Mouse (Mus musculus) embryonic facial prominence, embryonic 10.5 days (tissue): ENCODE data around the gene Nectin2. TPM values are rescaled to one million over a fixed set of nuclear protein-coding genes. Genes with fewer than 3 reads are reported as not detected.
"Not testable (repeated sequence)": the region's sequence is repeated elsewhere in the genome, so short reads cannot be mapped to it uniquely, and the experiment has no call there.

Experiments used
- DNase-seq: peaks from one replicate; pipeline ENCODE4 v3.0.0-alpha.2; 2017; ENCODE audit warnings: low spot score
- H3K27ac ChIP-seq: fragments of 300-500 bp; sonication (generic); replicated peaks from 2 replicates; pipeline ENCODE4 v1.5.1; 2016; ENCODE audit warnings: mild to moderate bottlenecking
- H3K27me3 ChIP-seq: fragments of 300-500 bp; sonication (generic); replicated peaks from 2 replicates; pipeline ENCODE4 v1.6.1; 2016; ENCODE audit warnings: low read depth, mild to moderate bottlenecking; ENCODE audit not compliant: poor library complexity, severe bottlenecking
- H3K36me3 ChIP-seq: fragments of 300-500 bp; sonication (generic); replicated peaks from 2 replicates; pipeline ENCODE4 v1.6.1; 2016; ENCODE audit warnings: mild to moderate bottlenecking, moderate library complexity
- H3K4me1 ChIP-seq: fragments of 300-500 bp; sonication (generic); 2 replicates; pipeline ENCODE4 v1.6.1; 2016
- H3K4me3 ChIP-seq: fragments of 300-500 bp; sonication (generic); 2 replicates; pipeline ENCODE4 v1.5.1; 2016; ENCODE audit warnings: mild to moderate bottlenecking, moderate library complexity
- H3K9me3 ChIP-seq: fragments of 300-500 bp; sonication (generic); 2 replicates; pipeline ENCODE4 v1.6.1; 2016; ENCODE audit warnings: mild to moderate bottlenecking
- WGBS: fragments of 180-500 bp; shearing (Covaris S2); methylation state at CpG from one replicate; pipeline ENCODE4 v1.1.7; 2016; 5-methylcytosine and 5-hydroxymethylcytosine counted together
- polyA plus RNA-seq: library from polyadenylated mRNA; unstranded; fragments of >200 nt; fragmentation: Nextera tagmentation; extraction: Ambion mirVana; gene quantifications from 2 replicates; pipeline ENCODE4 v1.2.1, GENCODE M21; 2016

The Nectin2 gene
- polyA plus RNA-seq, 1 experiment from 2014 or later, result 110 TPM

DNA sequence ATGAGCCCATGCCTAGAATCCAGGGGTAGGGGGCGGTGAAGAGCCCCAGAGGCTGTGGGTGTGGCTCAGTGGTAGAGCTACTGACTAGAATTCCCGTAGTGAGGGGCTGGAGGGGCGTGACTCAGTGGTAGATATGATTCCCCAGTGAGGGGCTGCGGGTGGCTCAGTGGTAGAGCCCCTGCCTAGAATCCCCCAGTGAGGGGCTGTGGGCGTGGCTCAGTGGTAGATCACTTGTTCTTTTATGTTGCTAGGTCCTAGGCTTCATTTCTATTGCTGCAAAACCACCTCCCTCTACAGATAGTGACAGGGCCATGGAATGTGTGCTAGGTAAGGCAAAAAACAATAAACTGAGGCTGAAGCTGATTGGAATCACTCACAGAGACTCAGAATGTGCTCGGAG lies 54.4 kb downstream of the Nectin2 start:
- H3K4me1 ChIP-seq, result peaks cover 54% of the 10 kb centered on the region
- 82% methylated on average over 6 of the region's 6 CpGs for WGBS
- H3K4me3 ChIP-seq, result no peak overlapping the region
- DNase-seq, result no peak
- peaks cover 21% of the 10 kb centered on the region for H3K36me3 ChIP-seq
- H3K9me3 ChIP-seq, result peaks cover 14% of the 10 kb centered on the region
- no peak overlapping the region for H3K27ac ChIP-seq
- H3K27me3 ChIP-seq, result no peaks in the 10 kb centered on the region

DNA sequence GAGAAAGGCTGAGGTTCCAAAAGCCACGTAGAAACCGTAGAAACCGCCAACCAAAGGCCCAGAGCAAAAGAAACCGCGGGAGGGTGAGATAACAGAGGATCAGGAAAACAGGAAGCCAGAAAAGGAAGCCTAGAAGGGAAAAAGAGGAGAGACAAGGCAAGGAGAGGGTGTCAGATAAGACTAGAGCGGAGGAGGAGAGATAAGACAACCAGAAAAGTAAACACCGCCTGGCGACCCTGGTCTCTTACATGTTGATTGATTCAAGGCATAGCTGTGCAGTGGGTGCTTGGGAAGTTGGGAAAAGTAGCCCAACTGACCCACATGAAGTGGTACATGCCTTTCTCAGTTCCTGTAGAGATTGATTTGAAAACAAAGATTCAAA lies 55.1 kb downstream of the Nectin2 start:
- no peak for DNase-seq
- H3K9me3 ChIP-seq, result peaks cover 14% of the 10 kb centered on the region
- 60% methylated on average over 8 of the region's 8 CpGs for WGBS
- H3K4me1 ChIP-seq, result peaks cover 48% of the 10 kb centered on the region
- H3K36me3 ChIP-seq, result peaks cover 21% of the 10 kb centered on the region
- no peaks in the 10 kb centered on the region for H3K27me3 ChIP-seq
- H3K27ac ChIP-seq, result no peak overlapping the region
- no peak overlapping the region for H3K4me3 ChIP-seq

DNA sequence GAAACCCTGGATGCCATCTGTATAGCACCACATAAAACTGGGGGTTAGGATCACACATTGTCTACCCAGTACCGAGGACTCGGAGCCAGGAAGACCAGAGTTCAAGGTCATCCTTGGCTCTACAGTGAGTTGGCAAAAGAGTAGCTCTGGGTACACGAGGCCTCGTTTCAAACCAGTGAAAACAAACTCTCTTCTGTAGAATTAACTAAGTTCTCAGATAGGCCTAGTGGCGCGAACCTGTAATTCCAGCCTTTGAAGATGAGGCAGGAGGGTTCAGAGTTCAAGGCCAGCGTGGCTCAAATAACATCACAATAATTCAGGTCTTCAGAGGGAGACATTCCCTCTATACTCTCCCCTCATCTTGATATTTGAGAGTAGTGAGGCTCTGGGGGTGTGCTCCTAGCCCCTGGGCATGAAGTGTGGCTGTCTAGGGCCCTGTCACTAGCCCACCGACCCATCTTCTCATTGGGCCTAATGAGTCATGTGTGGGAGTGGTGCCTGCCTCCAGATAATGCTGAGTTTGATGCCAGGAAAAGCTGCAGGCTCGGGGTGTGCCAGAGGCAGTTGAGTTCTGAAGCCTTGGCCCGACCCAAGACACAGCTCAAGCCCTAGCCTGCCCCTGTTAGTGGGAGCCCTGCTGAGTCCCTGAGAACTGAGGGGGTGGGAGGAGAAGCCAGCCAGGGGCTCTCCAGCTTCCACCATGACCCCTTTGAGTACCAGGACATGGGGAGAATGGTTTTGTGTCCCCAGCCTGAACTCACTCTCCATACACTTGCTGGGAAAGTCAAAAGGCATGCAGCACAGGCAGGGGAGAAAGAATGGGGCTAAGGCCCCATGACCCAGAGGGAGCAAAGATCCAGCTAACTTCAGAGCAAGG lies 55.7 kb downstream of the Nectin2 start:
- no peaks in the 10 kb centered on the region for H3K27me3 ChIP-seq
- peaks cover 21% of the 10 kb centered on the region for H3K36me3 ChIP-seq
- H3K4me3 ChIP-seq, result no peak overlapping the region
- H3K9me3 ChIP-seq, result peaks cover 14% of the 10 kb centered on the region
- H3K27ac ChIP-seq, result no peak overlapping the region
- peaks cover 45% of the 10 kb centered on the region for H3K4me1 ChIP-seq
- DNase-seq, result no peak
- WGBS, result 84% methylated on average over 10 of the region's 10 CpGs

DNA sequence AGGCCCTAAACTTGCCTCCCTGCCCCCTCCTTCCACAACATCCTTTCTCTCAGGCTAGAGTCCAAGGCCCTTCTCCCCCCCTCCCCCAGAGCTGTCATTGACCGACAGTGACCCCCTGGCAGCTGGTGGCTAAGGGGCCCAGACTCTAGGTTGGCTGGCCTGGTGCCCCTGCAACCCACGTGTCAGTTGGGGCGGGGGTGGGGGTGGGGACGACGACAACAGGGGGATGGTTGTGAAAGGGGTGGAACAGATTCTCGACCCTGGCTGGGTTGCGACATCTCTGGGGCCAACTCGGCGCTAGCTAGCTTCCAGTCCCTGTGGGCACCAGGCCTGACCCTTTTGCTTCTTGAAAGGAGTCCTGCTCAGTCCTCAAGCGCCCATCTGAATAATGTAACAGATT lies 56.9 kb downstream of the Nectin2 start:
- DNase-seq, result peak; percentile 52
- Histone ChIP-seq H3K27ac (peak overlapping the region; percentile 71), H3K9me3 (peaks cover 14% of the 10 kb centered on the region), H3K4me1 (peaks cover 34% of the 10 kb centered on the region), H3K36me3 (peaks cover 21% of the 10 kb centered on the region), H3K4me3 (no peak overlapping the region), H3K27me3 (no peaks in the 10 kb centered on the region)
- WGBS, result 32% methylated on average over 10 of the region's 10 CpGs

DNA sequence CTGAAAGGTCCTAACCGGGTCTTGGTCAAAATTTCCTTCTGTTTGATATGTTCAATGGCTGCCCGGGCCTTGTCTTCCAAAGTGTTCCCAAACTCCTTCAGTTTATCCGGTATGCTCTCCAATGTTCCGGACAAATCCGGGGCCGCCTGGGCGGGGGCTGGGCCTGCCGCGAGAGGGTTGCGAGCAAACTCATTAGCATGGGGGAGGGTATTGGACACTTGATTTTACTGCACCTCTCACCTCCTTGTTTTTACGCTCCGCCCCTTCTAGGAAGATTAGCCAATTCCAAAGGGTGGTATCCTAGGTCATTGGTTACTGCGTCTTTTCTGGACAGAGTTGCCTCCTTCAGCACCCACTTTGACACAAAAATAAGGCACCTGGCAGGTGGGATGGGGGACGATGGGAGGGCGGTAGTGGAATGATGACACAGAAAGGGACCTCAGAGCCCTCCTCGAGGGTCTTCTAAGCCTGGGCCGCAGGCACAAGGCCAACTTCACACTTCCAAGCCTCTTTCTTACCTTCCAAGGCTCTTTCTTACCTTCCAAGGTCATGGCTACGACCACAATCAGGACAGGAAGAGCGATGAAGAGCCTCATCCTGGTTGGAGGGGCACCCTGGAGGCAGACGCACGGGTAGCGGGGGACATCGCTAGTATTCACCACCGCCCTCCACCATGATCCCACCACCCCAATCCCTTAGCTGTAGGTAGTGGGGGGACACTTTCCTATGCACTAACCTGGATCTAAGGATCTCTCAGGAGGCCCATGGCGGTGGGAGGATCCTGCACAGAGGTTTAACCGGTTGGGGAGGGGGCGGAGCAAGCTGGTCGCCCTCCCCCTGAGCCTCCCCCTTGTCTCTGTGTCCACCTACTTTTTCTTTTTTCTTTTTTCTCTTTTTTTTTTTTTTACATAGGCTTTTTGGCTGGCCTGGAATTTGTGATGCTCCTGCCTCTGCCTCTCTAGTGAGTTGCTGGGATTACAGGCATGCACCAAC lies 58.1 kb downstream of the Nectin2 start, which contains the start of gene Apoc1:
Gene Apoc1, minus strand, starts transcription at position 788 of the 993 bp plus-strand sequence.
- Histone ChIP-seq H3K4me3 (peak within 1 kb of the TSS; percentile 4), H3K27ac (peak within 1 kb of the TSS; percentile 71), H3K36me3 (peaks cover 16% of the 10 kb centered on the region), H3K27me3 (no peaks in the 10 kb centered on the region), H3K4me1 (peaks cover 26% of the 10 kb centered on the region), H3K9me3 (peaks cover 14% of the 10 kb centered on the region)
- 49% methylated on average over 28 of the region's 28 CpGs for WGBS
- DNase-seq, result no peak

DNA sequence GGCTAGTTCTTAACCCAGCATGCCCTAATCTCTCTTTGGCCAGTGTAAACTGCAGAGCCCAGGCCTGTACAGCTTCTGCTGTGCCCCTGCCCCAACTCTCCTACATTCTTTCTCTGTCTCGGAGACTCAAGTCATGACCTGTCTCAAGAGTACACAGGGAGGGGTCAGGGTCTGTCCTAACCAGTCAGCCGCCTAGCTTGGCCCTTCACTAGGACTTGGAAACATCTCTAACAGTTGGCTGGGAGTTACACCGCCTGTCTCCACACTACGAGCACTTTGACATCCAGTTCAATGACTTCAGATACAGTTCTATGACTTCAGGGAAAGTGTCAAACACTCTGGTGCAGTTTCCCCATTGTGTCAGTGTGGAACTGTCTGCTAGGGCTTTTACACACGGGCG lies 58.8 kb downstream of the Nectin2 start:
- 76% methylated on average over 6 of the region's 6 CpGs for WGBS
- DNase-seq, result no peak
- Histone ChIP-seq H3K27ac (no peak overlapping the region), H3K27me3 (no peaks in the 10 kb centered on the region), H3K9me3 (peaks cover 7% of the 10 kb centered on the region), H3K36me3 (peaks cover 9% of the 10 kb centered on the region), H3K4me3 (peak overlapping the region; percentile 18; the same call in 1 of the 2 replicates), H3K4me1 (peaks cover 33% of the 10 kb centered on the region)

DNA sequence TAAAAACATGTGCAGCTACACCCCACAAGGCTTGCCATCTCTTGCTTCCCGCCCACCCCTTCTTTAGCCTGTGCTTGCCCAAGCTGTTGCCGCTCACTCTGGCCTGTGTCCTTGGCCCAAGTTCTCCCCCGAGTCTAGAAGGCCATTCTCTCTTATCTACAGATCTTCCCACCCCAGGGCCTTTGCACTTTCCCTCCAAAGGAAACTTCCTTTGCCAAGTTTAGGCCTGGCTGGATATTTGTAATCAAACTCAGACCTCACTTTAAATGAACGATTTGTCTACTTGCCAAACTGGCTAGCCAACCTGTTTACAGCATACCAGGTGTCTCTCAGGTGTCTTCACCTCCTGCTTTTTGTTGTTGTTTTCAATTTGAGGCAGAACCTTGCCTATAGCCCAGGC lies 59.4 kb downstream of the Nectin2 start:
- 90% methylated on average over 4 of the region's 4 CpGs for WGBS
- H3K4me1 ChIP-seq, result peaks cover 37% of the 10 kb centered on the region
- 0 out of 2 replicates have a peak, but pooled peaks cover 3% of the 10 kb centered on the region for H3K9me3 ChIP-seq
- H3K4me3 ChIP-seq, result no peak overlapping the region
- H3K27ac ChIP-seq, result no peak overlapping the region
- no peak for DNase-seq
- H3K36me3 ChIP-seq, result peaks cover 3% of the 10 kb centered on the region
- no peaks in the 10 kb centered on the region for H3K27me3 ChIP-seq

DNA sequence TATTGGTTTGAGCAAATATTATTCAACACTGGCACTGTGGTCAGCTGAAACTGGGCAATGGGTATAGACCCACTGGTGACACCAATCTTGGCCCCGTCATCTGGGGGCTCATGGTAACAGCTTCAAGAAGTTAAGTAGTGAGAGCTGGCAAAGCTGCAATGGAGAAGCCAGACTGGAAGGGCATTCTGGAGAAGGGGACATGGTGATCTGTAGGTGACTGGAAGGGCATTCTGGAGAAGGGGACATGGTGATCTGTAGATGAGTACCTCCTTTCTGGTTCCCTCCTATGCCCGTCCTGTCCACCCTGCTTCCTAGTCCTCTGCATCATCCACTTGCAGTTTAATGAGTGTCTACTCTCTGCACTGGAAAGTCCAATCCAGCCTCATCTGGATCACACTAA lies 61.7 kb downstream of the Nectin2 start:
- Histone ChIP-seq H3K27me3 (no peaks in the 10 kb centered on the region), H3K9me3 (0 out of 2 replicates have a peak, but pooled peaks cover 3% of the 10 kb centered on the region), H3K4me1 (peaks cover 36% of the 10 kb centered on the region), H3K27ac (no peak overlapping the region), H3K36me3 (no peaks in the 10 kb centered on the region), H3K4me3 (no peak overlapping the region)
- 90% methylated on average over 2 of the region's 2 CpGs for WGBS
- no peak for DNase-seq

DNA sequence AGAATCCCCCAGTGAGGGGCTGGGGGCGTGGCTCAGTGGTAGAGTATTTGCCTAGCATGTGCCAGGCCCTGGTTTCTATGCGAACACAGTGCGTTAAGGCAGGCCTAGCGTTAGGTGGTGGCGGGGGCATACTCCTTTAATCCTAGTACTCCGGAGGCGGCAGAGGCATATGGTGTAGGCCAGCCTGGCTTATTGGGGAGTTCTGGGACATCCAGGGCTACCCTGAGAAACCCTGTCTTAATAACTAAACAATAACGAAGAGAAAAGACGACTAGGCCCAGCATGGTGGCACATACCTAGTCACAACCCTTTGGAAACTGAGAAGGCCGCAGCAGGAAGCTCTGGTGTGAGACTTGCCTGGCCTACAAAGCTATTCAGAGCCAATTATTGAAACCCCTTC lies 62.2 kb downstream of the Nectin2 start:
- H3K27ac ChIP-seq, result no peak overlapping the region
- no peak overlapping the region for H3K4me3 ChIP-seq
- peaks cover 31% of the 10 kb centered on the region for H3K4me1 ChIP-seq
- H3K9me3 ChIP-seq, result 0 out of 2 replicates have a peak, but pooled peaks cover 3% of the 10 kb centered on the region
- no peaks in the 10 kb centered on the region for H3K36me3 ChIP-seq
- no peaks in the 10 kb centered on the region for H3K27me3 ChIP-seq
- DNase-seq, result no peak
- WGBS, result 93% methylated on average over 10 of the region's 10 CpGs

DNA sequence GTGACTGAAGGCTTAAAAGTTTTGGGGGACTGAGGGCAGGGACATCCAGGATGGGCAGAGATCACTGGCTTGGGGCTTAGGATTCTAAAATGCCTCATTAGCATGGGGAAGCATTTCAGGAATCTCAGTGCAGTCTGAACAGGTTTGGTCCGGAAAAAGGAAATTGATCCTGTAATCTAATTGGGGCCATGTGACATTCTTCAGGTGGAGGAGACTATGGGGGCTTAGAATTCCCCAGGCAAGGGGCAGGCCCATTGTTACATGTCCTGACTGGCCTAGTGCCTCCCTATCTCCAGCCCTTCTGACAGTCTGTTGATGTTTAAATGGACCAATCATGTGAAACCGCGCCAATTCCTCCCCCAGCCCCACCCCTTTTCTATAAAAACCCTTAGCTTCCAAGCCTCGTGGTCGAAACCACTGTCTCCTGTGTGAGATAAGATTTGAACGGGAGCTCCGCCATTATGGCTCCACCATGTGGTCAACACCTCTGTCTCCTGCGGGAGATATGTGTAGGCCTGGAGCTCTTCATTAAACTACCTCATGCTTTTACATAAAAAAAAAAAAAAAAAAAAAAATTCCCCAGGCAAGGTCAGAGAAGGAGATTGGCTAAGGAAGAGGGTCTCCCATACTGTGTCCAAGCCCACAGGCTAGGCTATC lies 63.2 kb downstream of the Nectin2 start:
- not testable (repeated sequence) for H3K36me3 ChIP-seq, H3K27me3 ChIP-seq, H3K4me3 ChIP-seq, H3K9me3 ChIP-seq
- peaks cover 22% of the 10 kb centered on the region for H3K4me1 ChIP-seq
- DNase-seq, result peak; percentile 66
- H3K27ac ChIP-seq, result peak overlapping the region; percentile 79
- WGBS, result 62% methylated on average over 8 of the region's 8 CpGs

DNA sequence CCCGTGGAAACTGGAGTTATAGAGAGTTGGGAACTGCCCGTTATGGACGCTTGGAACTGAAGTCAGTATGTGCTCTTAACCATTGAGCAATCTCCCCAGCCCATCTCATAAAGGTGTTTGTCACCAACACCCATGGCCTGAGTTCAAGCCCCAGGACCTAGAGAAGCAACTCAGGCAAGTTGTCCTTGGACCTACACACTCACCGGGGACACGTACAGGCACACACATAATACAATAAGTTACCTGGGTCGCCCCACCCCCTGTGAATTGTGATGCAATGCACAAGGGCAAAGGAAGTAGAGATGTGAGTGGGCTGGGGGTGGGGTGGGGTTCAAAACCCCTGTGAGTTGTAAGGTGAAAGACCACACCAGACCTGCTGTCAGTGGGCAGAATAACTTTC lies 63.8 kb downstream of the Nectin2 start:
- DNase-seq, result no peak
- Histone ChIP-seq H3K4me1 (peaks cover 17% of the 10 kb centered on the region), H3K27me3 (no peaks in the 10 kb centered on the region), H3K4me3 (no peak overlapping the region; the same call in 1 of the 2 replicates), H3K9me3 (0 out of 2 replicates have a peak, but pooled peaks cover 3% of the 10 kb centered on the region), H3K36me3 (no peaks in the 10 kb centered on the region), H3K27ac (peak overlapping the region; percentile 79)
- WGBS, result 80% methylated on average over 6 of the region's 6 CpGs

DNA sequence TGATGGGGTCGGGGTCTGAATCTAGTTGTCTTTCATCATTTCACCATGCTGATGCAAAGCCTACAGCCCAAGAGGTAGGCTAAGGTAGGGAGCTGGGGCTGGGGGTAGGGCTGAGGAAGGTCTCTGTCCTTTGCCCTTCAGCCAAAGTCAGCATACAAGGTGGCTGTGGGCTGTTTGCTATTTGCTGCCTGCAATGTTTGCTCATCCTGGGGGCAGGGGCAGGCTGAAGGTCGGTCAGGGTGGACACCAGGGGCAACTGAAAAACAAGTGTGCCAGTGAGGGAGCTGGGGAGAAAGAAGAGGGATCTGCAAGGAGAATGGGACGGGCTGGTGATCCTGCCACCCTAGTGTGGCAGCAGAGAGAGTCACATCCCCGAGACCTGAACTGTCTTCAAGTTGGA lies 64.9 kb downstream of the Nectin2 start:
- no peak for DNase-seq
- no peak overlapping the region for H3K4me3 ChIP-seq
- no peaks in the 10 kb centered on the region; the same call in 1 of the 2 replicates for H3K27me3 ChIP-seq
- 69% methylated on average over 4 of the region's 4 CpGs for WGBS
- peak overlapping the region; percentile 67 for H3K27ac ChIP-seq
- no peaks in the 10 kb centered on the region for H3K36me3 ChIP-seq
- peaks cover 14% of the 10 kb centered on the region for H3K4me1 ChIP-seq
- H3K9me3 ChIP-seq, result no peaks in the 10 kb centered on the region
